Mouse (Mus musculus): ENCODE measurements at regions not wholly inside any gene's neighbourhood (a gene's known extent, or its start where the extent isn't known, plus 50 kb on each side); places are given as distances from the start of the nearest gene placed in this dataset.
"Not testable (repeated sequence)": the region's sequence is repeated elsewhere in the genome, so short reads cannot be mapped to it uniquely, and the experiment has no call there.

GRCm38 (mm10) chr17:74138517-74138916, 90.8 kb upstream of the Srd5a2 start:
- not testable (repeated sequence) for ATAC-seq; H3K9me3 ChIP-seq (ENCODE audit: low read length); H3K4me2 ChIP-seq (ENCODE audit: low read depth); H3K27me3 ChIP-seq (ENCODE audit: insufficient read depth, low read length); H3K4me1 ChIP-seq (ENCODE audit: insufficient read depth); DNase-seq; H3K36me3 ChIP-seq (ENCODE audit: insufficient read depth); H3K27ac ChIP-seq (ENCODE audit: low read depth, low read length); H3K9ac ChIP-seq; H3K4me3 ChIP-seq (ENCODE audit: low read depth, low read length)
- WGBS: 90% methylated on average over 5 of the region's 5 CpGs

DNA sequence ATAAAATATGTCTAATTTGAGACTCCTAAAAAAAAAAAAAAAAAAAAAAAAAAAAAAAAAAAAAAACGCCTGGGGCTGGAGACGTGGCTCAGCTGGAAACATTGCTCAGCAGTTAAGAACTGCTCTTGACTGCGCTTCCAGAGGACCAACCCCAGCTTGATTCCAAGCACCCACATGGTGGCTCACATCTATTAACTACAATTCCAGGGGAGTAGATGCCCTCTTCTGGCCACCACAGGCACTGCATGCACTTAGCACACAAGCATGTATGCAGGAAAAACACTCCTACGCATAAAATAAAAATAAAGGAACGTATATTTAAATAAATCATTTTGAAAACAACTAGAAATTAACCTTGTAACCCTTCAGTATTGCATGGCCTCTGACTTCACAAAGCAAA, 87.3 kb upstream of the Srd5a2 start:
- Histone ChIP-seq H3K27me3 (ENCODE audit: insufficient read depth, low read length) (no peaks in the 10 kb centered on the region), H3K9me3 (ENCODE audit: low read length) (no peaks in the 10 kb centered on the region), H3K27ac (ENCODE audit: low read depth, low read length) (no peak overlapping the region), H3K4me2 (ENCODE audit: low read depth) (no peak overlapping the region), H3K9ac (no peak overlapping the region), H3K4me1 (ENCODE audit: insufficient read depth) (no peaks in the 10 kb centered on the region), H3K4me3 (ENCODE audit: low read depth, low read length) (no peak overlapping the region), H3K36me3 (ENCODE audit: insufficient read depth) (no peaks in the 10 kb centered on the region)
- DNase-seq (no peak), ATAC-seq (no peak)
- peak; percentile 46 for TF ChIP-seq CTCF (IDR thresholded peaks at IDR 0.05; ENCODE audit: low read depth)
- 79% methylated on average over 5 of the region's 5 CpGs for WGBS

GRCm38 (mm10) chr17:74131534-74131933, 83.8 kb upstream of the Srd5a2 start:
- no peak for TF ChIP-seq CTCF (IDR thresholded peaks at IDR 0.05; ENCODE audit: low read depth)
- Histone ChIP-seq H3K36me3 (ENCODE audit: insufficient read depth) (no peaks in the 10 kb centered on the region), H3K9ac (no peak overlapping the region), H3K27ac (ENCODE audit: low read depth, low read length) (no peak overlapping the region), H3K4me2 (ENCODE audit: low read depth) (no peak overlapping the region), H3K4me3 (ENCODE audit: low read depth, low read length) (no peak overlapping the region), H3K27me3 (ENCODE audit: insufficient read depth, low read length) (no peaks in the 10 kb centered on the region), H3K9me3 (ENCODE audit: low read length) (no peaks in the 10 kb centered on the region), H3K4me1 (ENCODE audit: insufficient read depth) (no peaks in the 10 kb centered on the region)
- 85% methylated on average over 5 of the region's 5 CpGs for WGBS
- no peak for ATAC-seq
- DNase-seq: no peak

- Histone ChIP-seq H3K36me3 (ENCODE audit: insufficient read depth) (no peaks in the 10 kb centered on the region), H3K9me3 (ENCODE audit: low read length) (no peaks in the 10 kb centered on the region), H3K4me2 (ENCODE audit: low read depth) (no peak overlapping the region), H3K27ac (ENCODE audit: low read depth, low read length) (no peak overlapping the region), H3K4me3 (ENCODE audit: low read depth, low read length) (no peak overlapping the region), H3K4me1 (ENCODE audit: insufficient read depth) (no peaks in the 10 kb centered on the region), H3K9ac (no peak overlapping the region), H3K27me3 (ENCODE audit: insufficient read depth, low read length) (no peaks in the 10 kb centered on the region)
- ATAC-seq (no peak), DNase-seq (no peak)
- TF ChIP-seq CTCF (IDR thresholded peaks at IDR 0.05; ENCODE audit: low read depth): no peak
- 88% methylated on average over 1 of the region's 1 CpGs for WGBS
These were observed 75.2 kb upstream of the Srd5a2 start for GRCm38 (mm10) chr17:74122944-74123343.

DNA sequence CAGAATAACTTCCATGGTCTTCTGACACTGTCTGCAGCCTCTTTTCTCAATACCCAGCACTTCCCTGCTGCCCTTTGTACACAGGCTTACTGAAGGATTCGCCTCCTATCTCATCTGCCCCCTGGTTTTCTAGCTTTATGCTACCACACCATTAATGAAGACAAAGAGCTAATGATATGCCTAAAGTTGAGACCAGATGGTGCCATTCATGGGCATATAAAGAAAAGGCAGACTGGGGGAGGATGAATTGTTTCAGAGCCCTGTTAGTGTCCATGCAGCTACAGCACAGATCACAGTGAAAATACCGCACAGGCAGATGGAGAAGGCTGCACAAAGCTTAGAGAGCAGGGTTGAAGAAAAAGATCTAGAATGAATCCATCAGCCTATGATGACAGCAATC, 73.3 kb upstream of the Srd5a2 start:
- Histone ChIP-seq H3K9me3 (ENCODE audit: low read length) (no peaks in the 10 kb centered on the region), H3K4me1 (ENCODE audit: insufficient read depth) (no peaks in the 10 kb centered on the region), H3K4me2 (ENCODE audit: low read depth) (no peak overlapping the region), H3K27ac (ENCODE audit: low read depth, low read length) (no peak overlapping the region), H3K4me3 (ENCODE audit: low read depth, low read length) (no peak overlapping the region), H3K27me3 (ENCODE audit: insufficient read depth, low read length) (no peaks in the 10 kb centered on the region), H3K36me3 (ENCODE audit: insufficient read depth) (no peaks in the 10 kb centered on the region), H3K9ac (no peak overlapping the region)
- peak; percentile 1 for DNase-seq
- TF ChIP-seq CTCF (IDR thresholded peaks at IDR 0.05; ENCODE audit: low read depth): no peak
- peak; percentile 29; the same call in 1 of the 2 replicates for ATAC-seq
- 48% methylated on average over 2 of the region's 2 CpGs for WGBS
